9 mouse cellular contexts compared by ENCODE assay signal in genomic region chr4:136816701-136817100, GRCm38 (mm10). TPM values are rescaled to one million over a fixed set of nuclear protein-coding genes. Genes with fewer than 3 reads are reported as not detected.
DNase-seq lines count a peak whose midpoint lies in the region; ATAC-seq lines count a peak whose summit lies in the region.
"Had no signal": no experiment of that assay in that cellular context is flagged by ENCODE, and none has a peak within 500 bp of the region (broad histone marks: within the 10 kb centered on the region; RNA-seq: fewer than 3 reads in every experiment).

No protein-coding gene starts in this region.

- ATAC-seq in hindbrain, embryonic 13.5 days (ENCODE audit: low FRiP score), result peak; percentile 62
- peak; percentile 69 for ATAC-seq in midbrain, embryonic 14.5 days (ENCODE audit: low FRiP score, low TSS enrichment)

- no peak overlapping the region for H3K4me3 ChIP-seq in hindbrain, embryonic 13.5 days
- no peak overlapping the region for H3K4me3 ChIP-seq in midbrain, embryonic 14.5 days (replicated peaks; ENCODE audit: low read depth, low read length)
- H3K4me3 ChIP-seq: megakaryocyte, embryonic 14.5 days had no signal

- peak overlapping the region; percentile 31 for H3K27ac ChIP-seq in hindbrain, embryonic 13.5 days
- peak overlapping the region; percentile 49; the same call in 1 of the 2 replicates for H3K27ac ChIP-seq in midbrain, embryonic 14.5 days (replicated peaks; ENCODE audit: low read depth, low read length)

- peaks cover 76% of the 10 kb centered on the region for H3K4me1 ChIP-seq in hindbrain, embryonic 13.5 days (replicated peaks)
- peaks cover 41% of the 10 kb centered on the region for H3K4me1 ChIP-seq in midbrain, embryonic 14.5 days (ENCODE audit: control insufficient read depth, insufficient read depth, low read length)

- DNase-seq in adrenal gland, postnatal 25 days, result peak; percentile 17
- DNase-seq in adrenal gland, adult 2 months, result no peak
- DNase-seq in CD8-positive naive resting alpha-beta T cell, adult 2 months (ENCODE audit: low read depth in 2 of 2, low spot score in 2 of 2), result peak; percentile 51 to 58
- DNase-seq in midbrain, embryonic 14.5 days, result peak; percentile 85
- no peak for DNase-seq in testis, postnatal 10 days (ENCODE audit: low spot score)
- DNase-seq in ovary, postnatal 10 days (ENCODE audit: low spot score), result no peak
- no peak for DNase-seq in cerebellum, adult 11-12 months

- no peaks in the 10 kb centered on the region for H3K36me3 ChIP-seq in hindbrain, embryonic 13.5 days
- peaks cover 5% of the 10 kb centered on the region; the same call in 1 of the 2 replicates for H3K36me3 ChIP-seq in midbrain, embryonic 14.5 days (ENCODE audit: control insufficient read depth, insufficient read depth, low read length)

- 0 out of 2 replicates have a peak overlapping the region, but pooled peaks have one; percentile 14 for H3K9ac ChIP-seq in hindbrain, embryonic 13.5 days
- H3K9ac ChIP-seq in midbrain, embryonic 14.5 days (replicated peaks; ENCODE audit: low read length), result no peak overlapping the region

- no peaks in the 10 kb centered on the region for H3K9me3 ChIP-seq in hindbrain, embryonic 13.5 days
- H3K9me3 ChIP-seq in midbrain, embryonic 14.5 days (ENCODE audit: control insufficient read depth, low read length), result no peaks in the 10 kb centered on the region
- H3K9me3 ChIP-seq: megakaryocyte, embryonic 14.5 days had no signal

- H3K4me2 ChIP-seq in hindbrain, embryonic 13.5 days, result no peak overlapping the region
- H3K4me2 ChIP-seq in midbrain, embryonic 14.5 days (ENCODE audit: low read length), result no peak overlapping the region

- H3K27me3 ChIP-seq in hindbrain, embryonic 13.5 days, result no peaks in the 10 kb centered on the region
- H3K27me3 ChIP-seq in midbrain, embryonic 14.5 days (ENCODE audit: control insufficient read depth, insufficient read depth, low read length), result no peaks in the 10 kb centered on the region

- WGBS in hindbrain, embryonic 13.5 days, result 20% methylated on average over 7 of the region's 7 CpGs
- WGBS in midbrain, embryonic 14.5 days, result 13% methylated on average over 7 of the region's 7 CpGs

RNA-seq across cellular contexts. Expression of gene Ephb2, which starts 19.1 kb away (rescaled TPM):
- total RNA-seq in adrenal gland, postnatal 25 days (2021), result 15.1 and 17.8 TPM in 2 replicates
- 10 to 100 TPM; 18.1 to 26.2 TPM for total RNA-seq in adrenal gland, adult 2 months (2021)
- 83.5 and 101 TPM in 2 replicates for polyA plus RNA-seq in adrenal gland, adult 2 months (2012; rRNA removed)
- polyA plus RNA-seq in hindbrain, embryonic 13.5 days (2015; fragmentation: Nextera tagmentation; extraction: Ambion mirVana), result 14.9 and 16.5 TPM in 2 replicates
- polyA plus RNA-seq in midbrain, embryonic 14.5 days (2014; fragmentation: Nextera tagmentation; extraction: Ambion mirVana), result 27.6 and 32.8 TPM in 2 replicates

Comparison
In these comparisons a context has a peak if more than half of its experiments do, and no peak if none do; other contexts are left out.
1. DNase-seq: peak in adrenal gland, postnatal 25 days (single experiment), CD8-positive naive resting alpha-beta T cell, adult 2 months (2 of 2) and midbrain, embryonic 14.5 days (single experiment); none in adrenal gland, adult 2 months (single experiment), testis, postnatal 10 days (single experiment), ovary, postnatal 10 days (single experiment) and cerebellum, adult 11-12 months (single experiment).